Mouse (Mus musculus) thymus, adult 2 months (tissue): Measurements from ENCODE around the gene Cd2ap.

Source experiments
- CTCF ChIP-seq: fragments of 200-500 bp; IDR thresholded peaks from 2 replicates; pipeline ENCODE4 v1.5.1; 2012; ENCODE audit warnings: mild to moderate bottlenecking, control low read depth, low read length, moderate library complexity, borderline replicate concordance; ENCODE audit not compliant: control insufficient read depth, poor library complexity, insufficient read depth; ENCODE audit errors: extremely low read depth
- POLR2A ChIP-seq: fragments of 200-500 bp; IDR thresholded peaks from 2 replicates; pipeline ENCODE4 v1.6.1; 2012; ENCODE audit warnings: mild to moderate bottlenecking, low read length, control low read depth, moderate library complexity; ENCODE audit not compliant: control insufficient read depth, poor library complexity, insufficient read depth; ENCODE audit errors: extremely low read depth

GRCm38 (mm10) chr17:42745657-42746420, 130.6 kb downstream of the Cd2ap start:
- TF ChIP-seq POLR2A: no peak
- no peak for TF ChIP-seq CTCF
